Mouse (Mus musculus): ENCODE measurements around the gene Trpc7.
A peak's percentile ranks its signal among the peaks of the same experiment; 100 is the strongest.

Trpc7 gene

GRCm38 (mm10) chr13:56895893-56896292 is at the start of gene Trpc7:
Gene Trpc7 (minus strand): TSS chr13:56895993.
- no peak for DNase-seq

- no peak for DNase-seq
Measured at GRCm38 (mm10) chr13:56939261-56939660, 43.5 kb upstream of the Trpc7 start.

GRCm38 (mm10) chr13:56933832-56934510 is 38.2 kb upstream of the Trpc7 start:
- no peak for DNase-seq

- no peak for DNase-seq
Measured at GRCm38 (mm10) chr13:56930421-56930820, 34.6 kb upstream of the Trpc7 start.

GRCm38 (mm10) chr13:56922976-56923375 is 27.2 kb upstream of the Trpc7 start:
- no peak for DNase-seq

- DNase-seq = no peak
Measured at GRCm38 (mm10) chr13:56921251-56921650, 25.5 kb upstream of the Trpc7 start.

GRCm38 (mm10) chr13:56914721-56915120 is 18.9 kb upstream of the Trpc7 start:
- no peak for DNase-seq

GRCm38 (mm10) chr13:56911093-56911492 is 15.3 kb upstream of the Trpc7 start:
- no peak for DNase-seq

GRCm38 (mm10) chr13:56895386-56895785 is 407 bp downstream of the Trpc7 start:
- peak; percentile 52 to 68 for DNase-seq

- DNase-seq = no peak
Measured at GRCm38 (mm10) chr13:56894543-56894942, 1.2 kb downstream of the Trpc7 start.

- DNase-seq = no peak
Measured at GRCm38 (mm10) chr13:56889888-56890287, 5.9 kb downstream of the Trpc7 start.

- DNase-seq = no peak
Measured at GRCm38 (mm10) chr13:56882931-56883330, 12.9 kb downstream of the Trpc7 start.

GRCm38 (mm10) chr13:56864567-56864966 is 31.2 kb downstream of the Trpc7 start:
- DNase-seq = peak in 1 of 2 experiments; percentile 8

GRCm38 (mm10) chr13:56862011-56862410 is 33.8 kb downstream of the Trpc7 start:
- no peak for DNase-seq

GRCm38 (mm10) chr13:56854506-56854905 is 41.3 kb downstream of the Trpc7 start:
- no peak for DNase-seq

GRCm38 (mm10) chr13:56853436-56853835 is 42.4 kb downstream of the Trpc7 start:
- DNase-seq = no peak

- no peak for DNase-seq
Measured at GRCm38 (mm10) chr13:56845866-56846265, 49.9 kb downstream of the Trpc7 start.

- no peak for DNase-seq
Measured at GRCm38 (mm10) chr13:56815471-56815870, 80.3 kb downstream of the Trpc7 start.

- peak; percentile 81 to 84 for DNase-seq
Measured at GRCm38 (mm10) chr13:56806776-56807490, 88.9 kb downstream of the Trpc7 start.

- no peak for DNase-seq
Measured at GRCm38 (mm10) chr13:56805131-56805530, 90.7 kb downstream of the Trpc7 start.

GRCm38 (mm10) chr13:56797459-56797858 is 98.3 kb downstream of the Trpc7 start:
- no peak for DNase-seq

GRCm38 (mm10) chr13:56795501-56795900 is 100.3 kb downstream of the Trpc7 start:
- no peak for DNase-seq

- DNase-seq = no peak
Measured at GRCm38 (mm10) chr13:56794441-56794840, 101.4 kb downstream of the Trpc7 start.

GRCm38 (mm10) chr13:56792844-56793243 is 102.9 kb downstream of the Trpc7 start:
- DNase-seq = no peak
